Mouse (Mus musculus) liver, postnatal 0 days (tissue): ENCODE data around the gene Noa1.

Experiments
- CTCF ChIP-seq: sonication (generic); IDR thresholded peaks from 2 replicates; pipeline ENCODE4 v1.5.1; 2016; ENCODE audit warnings: antibody characterized with exemption, low read depth
- EP300 ChIP-seq: IDR thresholded peaks from 2 replicates; pipeline ENCODE4 v1.6.1; 2016; ENCODE audit warnings: antibody characterized with exemption, low read depth, mild to moderate bottlenecking

DNA sequence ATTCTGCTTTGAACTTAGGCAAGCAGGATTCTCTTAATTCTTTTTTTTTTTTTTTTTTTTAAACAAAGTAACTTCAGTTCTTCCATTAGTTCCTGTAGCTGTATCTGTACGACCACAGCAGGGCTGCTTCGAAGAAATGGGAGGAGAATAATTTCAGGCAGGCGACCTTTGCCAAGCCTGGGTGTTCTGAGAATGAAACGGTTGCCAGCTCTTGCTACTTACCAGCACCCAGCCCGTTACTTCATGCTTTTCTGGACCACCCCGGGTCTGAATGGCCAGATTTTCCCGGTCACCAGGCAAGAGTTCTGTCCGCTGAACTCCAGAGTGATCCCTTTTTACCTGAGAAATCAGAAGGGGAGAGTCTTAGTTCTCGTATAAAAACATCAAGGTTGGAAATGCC, 41.8 kb upstream of the Noa1 start:
- TF ChIP-seq EP300 (no peak), CTCF (no peak)
